Mouse (Mus musculus) splenic B cell, adult 2 months (primary cell): Measurements from ENCODE around the gene Tpgs1.
"Not testable (repeated sequence)": the region's sequence is repeated elsewhere in the genome, so short reads cannot be mapped to it uniquely, and the experiment has no call there.

Experiments used
- DNase-seq: peaks from one replicate; pipeline ENCODE4 v3.0.0-alpha.2; 2011; ENCODE audit warnings: low read depth, low spot score
- H3K27me3 ChIP-seq: 2 replicates; pipeline ENCODE4 v1.6.1; 2012; ENCODE audit warnings: mild to moderate bottlenecking, low read length, moderate library complexity, mixed read lengths; ENCODE audit not compliant: control insufficient read depth, poor library complexity, insufficient read depth, severe bottlenecking
- H3K36me3 ChIP-seq: 2 replicates; pipeline ENCODE4 v1.6.1; 2012; ENCODE audit warnings: mild to moderate bottlenecking, low read length, moderate library complexity, mixed read lengths; ENCODE audit not compliant: control insufficient read depth, poor library complexity, insufficient read depth, severe bottlenecking

Tpgs1 gene

GRCm38 (mm10) chr10:79694379-79694655 lies 25.1 kb downstream of the Tpgs1 start:
- Histone ChIP-seq H3K27me3 (no peaks in the 10 kb centered on the region), H3K36me3 (no peaks in the 10 kb centered on the region)
- no peak for DNase-seq

GRCm38 (mm10) chr10:79695231-79696128 lies 26.3 kb downstream of the Tpgs1 start:
- Histone ChIP-seq H3K36me3 (no peaks in the 10 kb centered on the region), H3K27me3 (no peaks in the 10 kb centered on the region)
- peak; percentile 84 for DNase-seq

GRCm38 (mm10) chr10:79696129-79696651 lies 27.0 kb downstream of the Tpgs1 start:
- no peak for DNase-seq
- H3K36me3 ChIP-seq: no peaks in the 10 kb centered on the region

DNA sequence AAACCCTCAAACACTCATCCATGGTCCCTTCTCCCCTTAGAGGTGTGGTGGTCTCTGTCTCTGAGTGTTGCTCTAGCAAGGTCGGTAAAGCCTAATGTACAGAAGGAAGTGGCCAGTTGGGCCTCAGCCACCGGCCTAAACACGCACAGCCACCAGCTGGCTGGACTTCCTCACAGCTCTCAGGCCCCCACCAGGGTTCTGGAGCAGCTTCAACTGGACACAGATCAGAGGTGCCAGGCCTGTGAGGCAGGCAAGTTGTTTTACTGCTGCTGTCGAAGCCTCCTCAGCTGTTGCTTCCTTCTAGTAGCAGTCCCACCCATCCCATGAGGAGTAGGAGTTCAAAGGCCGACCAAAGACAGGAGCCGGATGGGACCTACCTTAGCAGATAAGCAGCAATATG lies 28.7 kb downstream of the Tpgs1 start:
- no peaks in the 10 kb centered on the region for H3K36me3 ChIP-seq
- DNase-seq: no peak
- no peaks in the 10 kb centered on the region for H3K27me3 ChIP-seq

More at GRCm38 (mm10) chr10:79696129-79696651, 27.0 kb downstream of the Tpgs1 start:
- no peaks in the 10 kb centered on the region for H3K27me3 ChIP-seq

DNA sequence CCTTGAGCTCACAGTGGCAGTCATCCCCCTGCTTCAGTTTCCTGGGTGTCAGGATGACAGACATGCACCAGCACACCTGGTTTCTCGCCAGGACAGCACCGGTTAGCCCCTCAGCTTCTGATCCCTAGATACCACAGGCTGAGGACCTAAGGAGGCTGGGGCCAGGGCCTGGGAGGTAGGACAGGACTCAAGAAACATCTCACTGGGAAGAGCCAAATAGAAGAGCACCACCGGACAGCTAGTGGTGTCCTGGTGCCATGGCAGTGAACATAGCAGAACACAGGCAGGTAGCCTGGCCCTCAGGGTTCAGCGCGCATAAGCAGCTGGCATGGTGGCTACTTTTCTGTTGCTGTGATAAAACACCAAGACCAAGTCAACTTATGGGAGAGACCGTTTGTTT lies 29.3 kb downstream of the Tpgs1 start:
- Histone ChIP-seq H3K36me3 (no peaks in the 10 kb centered on the region), H3K27me3 (no peaks in the 10 kb centered on the region)
- no peak for DNase-seq

DNA sequence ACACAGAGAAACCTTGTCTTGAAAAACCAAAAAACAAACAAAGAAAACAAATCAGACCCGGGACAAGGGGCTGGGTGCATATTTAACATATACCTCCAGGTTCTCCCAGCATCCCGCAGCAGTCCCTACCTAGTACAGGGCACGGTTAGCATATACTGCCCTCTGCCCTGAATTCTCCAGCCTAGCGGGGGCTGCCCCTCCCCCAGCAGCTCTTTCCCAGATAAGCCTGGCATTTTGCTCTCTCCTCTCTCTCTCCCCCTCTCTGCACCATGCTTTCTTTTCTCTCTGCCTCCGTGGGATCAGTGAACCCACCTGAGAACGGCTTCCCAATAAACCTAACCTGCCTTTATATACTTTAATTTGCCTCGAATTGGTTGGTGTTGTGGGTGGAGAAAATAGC lies 31.5 kb downstream of the Tpgs1 start:
- no peak for DNase-seq
- H3K36me3 ChIP-seq: no peaks in the 10 kb centered on the region
- H3K27me3 ChIP-seq: no peaks in the 10 kb centered on the region

DNA sequence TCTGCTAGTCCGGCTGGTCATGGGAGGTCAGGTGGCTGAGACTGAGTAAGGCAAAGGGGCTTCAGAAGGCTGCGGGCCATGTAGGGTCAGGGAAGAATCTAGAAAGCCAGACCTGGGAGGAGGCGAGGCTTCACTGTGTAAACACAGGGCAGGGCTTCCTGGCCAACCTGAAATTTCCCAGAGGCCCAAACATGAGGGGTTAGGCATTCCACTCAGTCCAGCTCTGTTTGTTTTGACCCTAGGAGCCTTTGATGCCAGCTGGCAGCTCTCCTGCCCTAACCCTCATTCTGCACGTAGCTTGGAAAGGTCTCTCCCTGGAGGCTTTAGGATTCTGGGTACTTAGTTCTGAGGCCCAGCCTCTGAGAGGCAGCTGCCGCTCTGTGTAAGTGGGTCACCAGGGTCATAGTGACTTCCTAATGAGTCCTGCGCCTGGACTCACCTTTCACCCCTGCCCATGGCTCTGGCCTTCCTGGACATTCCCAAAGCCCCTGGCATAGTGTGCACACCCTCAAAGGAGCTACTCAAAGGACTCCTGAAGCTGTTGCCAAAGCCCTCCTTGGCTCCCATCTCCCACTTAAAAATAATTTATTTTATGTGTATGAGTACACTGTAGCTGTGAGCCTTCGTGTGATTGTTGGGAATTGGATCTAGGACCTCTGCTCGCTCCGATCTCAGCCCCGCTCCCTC lies 32.4 kb downstream of the Tpgs1 start:
- DNase-seq: no peak
- Histone ChIP-seq H3K27me3 (no peaks in the 10 kb centered on the region), H3K36me3 (no peaks in the 10 kb centered on the region)

DNA sequence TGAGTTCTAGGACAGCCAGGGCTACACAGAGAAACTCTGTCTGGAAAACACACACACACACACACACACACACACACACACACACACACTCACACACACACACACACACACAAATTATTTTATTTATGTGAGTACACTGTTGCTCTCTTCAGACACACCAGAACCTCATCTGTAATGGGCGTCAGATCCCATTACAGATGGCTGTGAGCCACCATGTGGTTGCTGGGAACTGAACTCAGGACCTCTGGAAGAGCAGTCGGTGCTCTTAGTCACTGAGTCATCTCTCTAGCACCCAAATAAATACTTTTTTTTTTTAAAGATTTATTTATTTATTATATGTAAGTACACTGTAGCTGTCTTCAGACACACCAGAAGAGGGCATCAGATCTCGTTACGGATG lies 33.8 kb downstream of the Tpgs1 start:
- DNase-seq: not testable (repeated sequence)

GRCm38 (mm10) chr10:79703541-79703940 lies 34.4 kb downstream of the Tpgs1 start:
- Histone ChIP-seq H3K36me3 (no peaks in the 10 kb centered on the region), H3K27me3 (no peaks in the 10 kb centered on the region)
- no peak for DNase-seq

More for the DNA sequence above, 33.8 kb downstream of the Tpgs1 start:
- not testable (repeated sequence) for H3K27me3 ChIP-seq, H3K36me3 ChIP-seq

DNA sequence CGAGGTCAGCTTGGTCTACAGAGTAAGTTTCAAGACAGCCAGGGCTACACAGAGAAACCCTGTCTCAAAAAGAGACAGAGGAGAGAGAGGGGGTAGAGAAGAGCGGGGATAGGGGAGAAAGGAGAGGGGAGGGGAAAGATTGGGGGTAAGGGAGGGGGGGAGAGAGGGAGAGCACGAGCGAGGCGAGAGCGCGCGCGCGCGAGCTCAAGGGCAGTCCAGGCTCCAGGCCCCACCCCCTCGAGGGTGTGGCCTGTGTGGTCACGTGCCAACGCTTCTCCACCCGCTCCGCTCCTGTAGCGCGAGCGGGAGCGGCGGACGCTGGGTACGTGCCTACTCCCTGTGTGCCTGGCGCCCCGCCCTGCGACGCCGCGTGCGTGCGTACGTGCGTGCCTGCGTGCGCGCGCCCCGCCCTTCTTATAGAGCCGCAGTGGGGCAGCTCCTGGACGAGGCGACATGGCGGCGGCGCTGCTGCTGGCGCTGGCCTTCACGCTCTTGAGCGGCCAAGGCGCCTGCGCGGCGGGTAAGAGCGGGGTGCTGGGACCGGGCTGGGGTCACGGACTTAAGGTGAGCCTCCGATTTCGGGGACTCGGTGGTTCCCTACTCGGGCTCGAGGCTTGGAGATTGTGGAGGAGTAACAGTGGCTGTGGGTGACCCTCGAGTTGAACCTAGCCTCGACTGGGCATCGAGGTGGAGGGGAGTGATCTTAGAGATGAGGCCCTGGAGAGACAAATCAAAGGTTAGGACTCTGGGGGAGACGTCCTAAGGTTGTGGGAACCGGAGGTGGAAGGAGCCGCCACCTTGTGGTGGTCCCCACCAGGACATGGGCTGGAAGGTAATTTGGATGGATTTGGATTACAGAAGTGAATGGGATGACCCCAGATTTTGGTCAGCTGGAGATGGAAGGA lies 35.1 kb downstream of the Tpgs1 start, which contains the start of gene Bsg:
Bsg (plus strand) TSS at position 427 of the 905 bp plus-strand sequence.
- Histone ChIP-seq H3K36me3 (peaks cover 2% of the 10 kb centered on the region; the same call in 1 of the 2 replicates), H3K27me3 (no peaks in the 10 kb centered on the region)
- DNase-seq: peak; percentile 99

DNA sequence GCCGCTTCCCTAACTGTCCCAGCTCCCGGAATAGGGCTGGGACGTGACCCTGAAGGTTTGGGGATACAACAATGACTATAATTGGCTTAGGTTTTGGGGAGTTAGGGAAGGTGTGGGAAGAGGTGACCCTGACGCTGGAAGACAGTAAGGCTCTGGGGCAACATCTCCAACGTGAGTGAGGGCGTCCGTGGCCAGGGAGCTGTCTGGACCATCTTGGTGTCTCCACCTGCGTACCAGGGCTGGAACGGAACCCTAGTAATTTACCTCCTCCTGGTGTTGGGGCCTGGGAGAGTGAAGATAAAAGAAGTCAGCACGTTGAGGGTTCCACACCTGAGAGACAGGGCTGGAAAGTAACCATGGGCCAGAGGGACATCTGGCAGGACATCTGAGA lies 35.8 kb downstream of the Tpgs1 start:
- Histone ChIP-seq H3K36me3 (peaks cover 2% of the 10 kb centered on the region; the same call in 1 of the 2 replicates), H3K27me3 (no peaks in the 10 kb centered on the region)
- no peak for DNase-seq

- no peaks in the 10 kb centered on the region for H3K27me3 ChIP-seq
- no peak for DNase-seq
- H3K36me3 ChIP-seq: peaks cover 2% of the 10 kb centered on the region; the same call in 1 of the 2 replicates
Observed at GRCm38 (mm10) chr10:79705951-79706350, 36.8 kb downstream of the Tpgs1 start.

GRCm38 (mm10) chr10:79706406-79707094 lies 37.4 kb downstream of the Tpgs1 start:
- DNase-seq: no peak
- Histone ChIP-seq H3K36me3 (peaks cover 6% of the 10 kb centered on the region), H3K27me3 (no peaks in the 10 kb centered on the region)

GRCm38 (mm10) chr10:79707162-79707561 lies 38.0 kb downstream of the Tpgs1 start:
- no peaks in the 10 kb centered on the region for H3K27me3 ChIP-seq
- no peak for DNase-seq
- peaks cover 7% of the 10 kb centered on the region for H3K36me3 ChIP-seq
